Mouse (Mus musculus) olfactory bulb, adult 2 months (tissue): ENCODE data around the gene Fam19a2. TPM values are rescaled to one million over a fixed set of nuclear protein-coding genes. Genes with fewer than 3 reads are reported as not detected.

ENCODE experiments used
- H3K27ac ChIP-seq: fragments of 200-500 bp; 2 replicates; pipeline ENCODE4 v1.5.1; 2012; ENCODE audit warnings: low read depth, low read length; ENCODE audit not compliant: insufficient read depth
- H3K4me1 ChIP-seq: fragments of 200-500 bp; 2 replicates; pipeline ENCODE4 v1.6.1; 2012; ENCODE audit warnings: low read length; ENCODE audit not compliant: control insufficient read depth, insufficient read depth
- H3K4me3 ChIP-seq: fragments of 200-500 bp; 2 replicates; pipeline ENCODE4 v1.5.1; 2012; ENCODE audit warnings: mild to moderate bottlenecking, low read depth, low read length, moderate library complexity; ENCODE audit not compliant: insufficient read depth
- CTCF ChIP-seq: fragments of 200-500 bp; IDR thresholded peaks from 2 replicates; pipeline ENCODE4 v1.5.1; 2012; ENCODE audit warnings: low read depth, mild to moderate bottlenecking, low read length, moderate library complexity; ENCODE audit not compliant: insufficient read depth
- POLR2A ChIP-seq: fragments of 200-500 bp; IDR thresholded peaks from 2 replicates; pipeline ENCODE4 v1.6.1; 2012; ENCODE audit warnings: mild to moderate bottlenecking, low read depth, low read length, moderate library complexity; ENCODE audit not compliant: insufficient read depth
- WGBS: fragments of 180-500 bp; shearing (Covaris S2); methylation state at CpG from one replicate; pipeline ENCODE4 v1.1.7; 2018; 5-methylcytosine and 5-hydroxymethylcytosine counted together
- polyA plus RNA-seq: library from polyadenylated mRNA; stranded (reverse); fragments of >200 nt; gene quantifications from 2 replicates; pipeline ENCODE4 v1.2.4, GENCODE M21; 2012; ENCODE audit warnings: low replicate concordance; ENCODE audit not compliant: missing spikeins, insufficient read depth, insufficient read length

Gene Fam19a2
- polyA plus RNA-seq, 1 experiment, result not detected

DNA sequence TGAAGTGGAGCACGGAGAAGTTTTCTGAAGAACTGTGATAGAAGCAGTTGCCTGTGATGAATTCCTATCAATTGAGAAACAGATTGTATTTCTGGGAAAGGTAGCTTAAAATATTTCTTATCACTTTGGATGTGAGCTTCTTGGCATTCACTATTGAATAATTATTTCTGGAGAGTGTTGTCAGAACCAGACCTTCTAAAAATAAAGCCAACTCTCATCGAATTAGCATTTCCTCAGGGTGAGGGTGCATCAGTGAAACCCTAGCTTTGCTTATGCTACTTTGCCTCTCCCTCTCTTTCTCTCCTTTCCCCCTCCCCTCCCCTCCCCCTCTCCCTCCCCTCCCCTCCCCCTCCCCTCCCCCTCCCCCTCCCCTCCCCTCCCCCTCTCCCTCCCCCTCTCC lies 256.8 kb downstream of the Fam19a2 start:
- WGBS, result 60% methylated on average over 2 of the region's 2 CpGs
- no peak overlapping the region for H3K27ac ChIP-seq
- no peaks in the 10 kb centered on the region for H3K4me1 ChIP-seq
- no peak overlapping the region for H3K4me3 ChIP-seq
- no peak for TF ChIP-seq POLR2A

DNA sequence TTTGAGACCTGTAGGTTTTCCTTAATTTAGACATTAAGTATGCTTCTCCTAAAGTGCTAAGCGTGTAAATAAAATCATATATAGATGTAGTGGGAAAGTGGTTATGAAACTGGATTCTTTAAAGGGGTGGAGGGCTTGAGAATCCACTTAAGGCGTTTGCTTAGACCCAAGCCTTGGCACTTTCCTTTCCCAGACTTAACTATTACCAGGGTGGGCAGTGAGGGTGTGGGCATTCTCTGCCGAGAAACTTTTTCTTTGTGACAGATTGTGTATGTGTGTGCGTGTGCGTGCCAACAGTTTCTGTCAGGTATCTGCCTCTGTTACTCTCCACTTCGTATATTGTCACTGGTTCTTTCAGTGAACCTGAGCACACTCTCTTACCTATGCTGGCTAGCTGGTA lies 257.4 kb downstream of the Fam19a2 start:
- WGBS, result 95% methylated on average over 6 of the region's 6 CpGs
- H3K4me1 ChIP-seq, result no peaks in the 10 kb centered on the region
- no peak overlapping the region for H3K27ac ChIP-seq
- TF ChIP-seq CTCF (no peak), POLR2A (no peak)
- no peak overlapping the region for H3K4me3 ChIP-seq

DNA sequence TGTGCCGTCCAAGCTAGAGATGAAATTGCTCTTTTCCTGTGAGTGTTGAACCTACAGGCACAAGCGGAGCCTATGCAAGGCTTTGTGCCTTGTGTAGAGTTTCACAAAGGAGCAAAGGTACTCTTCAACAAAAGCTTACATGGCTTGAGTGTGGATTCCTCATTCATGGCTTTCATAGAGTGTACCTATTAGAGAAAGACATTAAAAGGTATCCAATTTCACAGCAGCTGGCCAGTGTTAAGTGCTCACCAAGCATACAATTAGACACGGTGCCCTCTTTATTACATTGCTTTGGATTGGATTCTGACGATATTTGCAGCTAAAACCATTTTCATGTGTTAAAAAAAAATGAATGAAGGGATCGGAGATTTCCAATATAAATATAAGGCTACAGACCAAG lies 261.6 kb downstream of the Fam19a2 start:
- H3K4me1 ChIP-seq, result no peaks in the 10 kb centered on the region
- WGBS, result 69% methylated on average over 5 of the region's 5 CpGs
- no peak overlapping the region for H3K27ac ChIP-seq
- TF ChIP-seq POLR2A (no peak), CTCF (no peak)
- no peak overlapping the region for H3K4me3 ChIP-seq

DNA sequence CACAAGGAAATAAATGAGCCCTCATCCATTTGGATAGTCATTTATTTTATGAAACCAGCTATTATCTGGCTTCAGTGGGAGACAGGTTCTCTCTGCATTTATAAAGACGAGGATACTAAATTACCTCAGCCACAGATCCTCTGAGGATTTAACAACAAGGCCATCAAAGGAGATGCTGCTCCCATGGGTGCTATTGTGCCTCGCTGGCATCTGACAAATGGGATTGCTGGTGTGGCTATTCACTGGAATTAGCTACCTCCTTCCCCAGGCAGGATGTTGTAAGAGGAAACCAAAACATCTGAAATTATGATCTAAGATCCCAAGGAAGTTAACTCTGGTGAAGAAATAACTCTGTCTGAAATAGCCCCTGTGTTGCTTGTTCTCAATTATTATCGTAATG lies 262.3 kb downstream of the Fam19a2 start:
- Histone ChIP-seq H3K27ac (no peak overlapping the region), H3K4me3 (no peak overlapping the region), H3K4me1 (no peaks in the 10 kb centered on the region)
- TF ChIP-seq CTCF (no peak), POLR2A (no peak)
- WGBS, result 73% methylated on average over 3 of the region's 3 CpGs

DNA sequence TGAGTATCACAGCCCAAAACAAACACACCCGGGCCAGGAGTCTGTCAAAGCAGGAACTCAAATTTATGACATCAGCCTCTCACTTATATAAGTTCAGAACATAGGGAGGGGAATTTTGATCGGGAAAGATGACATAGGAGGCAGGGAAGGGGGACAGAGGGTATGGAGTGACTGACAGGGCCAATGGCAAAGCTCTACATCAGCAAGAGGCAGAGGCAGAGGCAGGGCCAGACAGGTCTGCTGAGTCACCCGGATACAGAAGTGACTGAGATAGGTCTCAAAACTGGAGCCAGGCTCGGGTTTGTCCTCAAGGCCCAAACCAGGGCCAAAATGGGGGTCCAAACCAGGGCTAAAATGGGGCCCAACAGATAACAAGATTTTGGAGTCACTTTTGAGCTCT lies 272.3 kb downstream of the Fam19a2 start:
- Histone ChIP-seq H3K4me3 (no peak overlapping the region), H3K27ac (no peak overlapping the region), H3K4me1 (no peaks in the 10 kb centered on the region)
- 91% methylated on average over 4 of the region's 4 CpGs for WGBS
- TF ChIP-seq CTCF, result no peak
- no peak for TF ChIP-seq POLR2A

DNA sequence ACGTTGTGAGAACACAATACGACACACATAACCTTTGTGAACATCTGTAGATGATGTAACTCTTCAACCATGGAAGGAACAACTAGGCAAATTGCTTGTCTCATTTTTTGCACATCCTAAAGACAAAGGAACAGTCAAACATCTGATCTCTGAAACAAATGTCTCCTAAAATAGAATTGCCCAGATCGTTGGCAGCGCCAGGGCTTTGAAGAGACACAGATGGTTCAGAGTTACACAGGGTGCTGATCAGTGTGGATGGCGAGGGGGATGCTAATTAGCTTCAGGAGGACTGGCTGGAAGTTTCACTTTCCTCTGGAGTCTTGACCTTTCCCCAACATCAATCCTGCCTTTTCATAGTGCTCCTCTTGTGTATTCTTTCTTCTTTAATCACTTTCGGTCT lies 284.6 kb downstream of the Fam19a2 start:
- no peak for TF ChIP-seq CTCF
- TF ChIP-seq POLR2A, result no peak
- H3K4me1 ChIP-seq, result no peaks in the 10 kb centered on the region
- H3K4me3 ChIP-seq, result no peak overlapping the region
- no peak overlapping the region for H3K27ac ChIP-seq
- 62% methylated on average over 6 of the region's 6 CpGs for WGBS

DNA sequence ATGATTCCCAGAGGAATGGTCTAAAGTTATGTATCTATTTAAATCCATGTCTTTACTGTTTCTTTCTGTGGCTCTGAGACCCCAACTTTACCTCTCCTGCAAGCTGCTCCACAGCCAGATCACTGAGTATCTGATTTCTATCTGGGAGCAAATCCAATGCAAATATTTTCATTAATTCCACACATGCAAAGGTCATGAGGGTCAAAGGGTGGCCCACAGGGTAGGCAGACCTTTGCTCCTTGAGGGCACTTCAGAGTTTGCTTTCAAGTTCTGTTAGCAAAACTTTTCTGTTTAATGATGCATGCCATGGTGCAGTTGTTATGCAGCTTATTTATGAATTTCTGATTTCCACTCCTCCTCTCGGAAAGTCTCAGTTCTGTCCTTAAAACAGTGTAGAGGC lies 303.9 kb downstream of the Fam19a2 start:
- no peak for TF ChIP-seq CTCF
- no peak for TF ChIP-seq POLR2A
- Histone ChIP-seq H3K27ac (no peak overlapping the region), H3K4me3 (no peak overlapping the region), H3K4me1 (no peaks in the 10 kb centered on the region)
- 96% methylated on average over 1 of the region's 1 CpGs for WGBS

DNA sequence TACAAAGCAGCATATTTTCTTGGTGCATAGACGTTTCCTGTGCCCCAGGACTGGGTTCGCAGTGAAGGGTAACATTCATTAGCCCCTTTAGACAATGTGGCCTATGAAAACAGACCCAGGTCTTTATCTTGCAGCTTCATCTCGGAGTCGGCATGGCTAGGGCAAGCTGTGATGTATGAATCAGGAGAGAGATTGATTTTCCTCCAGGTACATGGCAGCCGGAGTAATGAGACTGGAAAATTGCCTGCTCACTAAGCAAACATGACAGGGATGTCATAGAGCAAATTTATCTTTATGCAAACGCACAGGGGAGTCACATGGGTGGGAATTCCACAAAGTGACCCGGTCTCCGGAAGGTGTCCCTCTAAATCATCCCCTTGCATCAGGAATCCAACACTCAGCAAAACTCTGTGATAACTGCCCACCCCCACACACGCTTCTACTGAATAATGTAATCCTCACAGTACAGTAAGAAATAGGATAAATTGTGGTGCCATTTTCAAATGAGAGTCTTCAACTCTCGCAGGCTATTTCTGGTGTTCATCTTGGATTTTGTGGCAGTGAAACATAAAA lies 306.9 kb downstream of the Fam19a2 start:
- Histone ChIP-seq H3K4me1 (no peaks in the 10 kb centered on the region), H3K4me3 (no peak overlapping the region), H3K27ac (no peak overlapping the region)
- TF ChIP-seq CTCF (no peak), POLR2A (no peak)
- 91% methylated on average over 10 of the region's 10 CpGs for WGBS

DNA sequence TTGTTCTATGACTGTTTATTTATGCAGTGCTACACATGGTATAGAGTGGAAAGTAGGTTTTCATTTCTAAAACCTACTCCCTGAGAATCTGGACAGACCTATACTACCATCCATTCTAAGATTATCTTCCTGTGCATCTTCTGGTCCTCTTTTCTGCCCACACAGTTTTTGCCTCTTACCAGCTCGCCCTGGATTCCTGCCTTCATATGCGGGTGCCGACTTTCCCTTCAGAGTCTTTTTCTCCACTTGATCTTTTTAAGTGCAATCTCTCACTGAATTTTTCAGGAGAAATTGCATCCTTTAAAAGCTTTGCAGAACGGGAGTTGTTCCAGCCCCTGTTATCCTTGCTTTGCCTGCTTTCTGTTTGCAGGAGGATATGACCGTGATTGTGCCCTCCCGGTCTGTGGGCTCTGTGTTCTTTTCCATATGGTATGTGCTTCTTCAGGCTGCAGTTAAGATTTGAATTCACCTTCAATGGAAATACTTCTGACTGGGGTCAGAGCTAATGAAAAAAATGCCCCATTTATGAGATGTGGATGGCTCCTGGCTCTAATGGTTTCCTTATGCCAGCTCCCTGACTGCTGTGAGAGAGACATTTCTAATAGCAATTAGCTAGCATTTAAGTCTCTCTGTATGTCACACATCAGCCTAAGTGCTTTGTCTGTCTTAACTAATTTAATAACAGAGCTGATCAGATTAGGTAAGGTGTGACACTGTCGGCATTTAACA lies 308.7 kb downstream of the Fam19a2 start:
- TF ChIP-seq POLR2A (no peak), CTCF (no peak)
- no peaks in the 10 kb centered on the region for H3K4me1 ChIP-seq
- 82% methylated on average over 7 of the region's 7 CpGs for WGBS
- H3K27ac ChIP-seq, result no peak overlapping the region
- no peak overlapping the region for H3K4me3 ChIP-seq

DNA sequence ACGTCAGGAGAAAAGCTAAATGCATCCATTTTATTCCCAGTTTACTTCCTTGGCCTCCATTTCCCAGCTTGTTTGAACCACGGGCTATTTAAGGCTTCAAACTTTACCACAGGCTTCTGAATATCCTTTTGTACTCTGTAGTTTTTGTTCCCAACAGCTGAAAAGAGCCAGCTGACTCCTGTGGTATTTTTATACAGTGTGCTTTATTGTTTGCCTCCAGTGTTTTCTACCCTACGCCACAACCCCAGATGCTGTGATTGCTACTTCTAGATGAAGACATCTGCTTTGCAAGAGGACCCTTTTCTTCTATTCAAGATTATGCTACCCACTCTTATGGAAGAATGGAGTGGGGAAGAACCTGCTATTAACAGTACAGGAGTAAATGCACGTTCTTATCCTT lies 314.0 kb downstream of the Fam19a2 start:
- no peak for TF ChIP-seq CTCF
- TF ChIP-seq POLR2A, result no peak
- H3K27ac ChIP-seq, result peak overlapping the region; percentile 83; the same call in 1 of the 2 replicates
- WGBS, result 32% methylated on average over 4 of the region's 4 CpGs
- H3K4me1 ChIP-seq, result no peaks in the 10 kb centered on the region
- H3K4me3 ChIP-seq, result no peak overlapping the region

DNA sequence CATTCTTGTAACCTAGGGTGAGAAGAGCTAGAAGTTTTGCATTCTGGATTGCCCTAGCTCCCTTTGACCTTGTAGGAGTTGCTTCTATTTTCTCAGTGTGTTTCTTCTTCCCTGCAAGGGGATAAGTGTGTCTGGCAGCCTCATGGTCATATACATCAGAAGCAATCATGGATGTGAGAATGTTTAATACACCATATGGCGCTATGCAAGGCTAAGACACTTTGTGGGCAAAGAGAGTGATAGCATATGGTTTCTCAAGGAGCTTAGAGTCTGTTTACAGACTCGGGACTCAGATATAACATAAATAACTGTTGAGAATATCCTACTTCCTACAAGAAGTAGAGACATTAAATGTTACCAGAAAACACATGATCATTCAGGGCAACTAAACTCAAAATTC lies 315.2 kb downstream of the Fam19a2 start:
- Histone ChIP-seq H3K27ac (no peak overlapping the region), H3K4me3 (no peak overlapping the region), H3K4me1 (no peaks in the 10 kb centered on the region)
- WGBS, result 85% methylated on average over 2 of the region's 2 CpGs
- TF ChIP-seq CTCF (no peak), POLR2A (no peak)
